Mouse (Mus musculus) ES-Bruce4 (cell line): ENCODE data around the gene Ndrg3. TPM values are rescaled to one million over a fixed set of nuclear protein-coding genes. Genes with fewer than 3 reads are reported as not detected.
"Not testable (repeated sequence)": the region's sequence is repeated elsewhere in the genome, so short reads cannot be mapped to it uniquely, and the experiment has no call there.

Source experiments
- H3K27ac ChIP-seq: 2 replicates; pipeline ENCODE4 v1.5.1; 2012; ENCODE audit warnings: low read length, inconsistent platforms; ENCODE audit not compliant: insufficient read depth
- H3K27me3 ChIP-seq: 2 replicates; pipeline ENCODE4 v1.6.1; 2012; ENCODE audit warnings: mild to moderate bottlenecking, low read length, inconsistent platforms; ENCODE audit not compliant: control insufficient read depth, poor library complexity, insufficient read depth, severe bottlenecking
- H3K36me3 ChIP-seq: 2 replicates; pipeline ENCODE4 v1.6.1; 2012; ENCODE audit warnings: inconsistent platforms, mild to moderate bottlenecking, low read length, moderate library complexity; ENCODE audit not compliant: control insufficient read depth, poor library complexity, insufficient read depth, severe bottlenecking
- H3K4me1 ChIP-seq: one replicate; pipeline ENCODE4 v1.8.1; 2011; ENCODE audit warnings: low read length; ENCODE audit not compliant: control insufficient read depth, insufficient read depth
- H3K4me3 ChIP-seq: 2 replicates; pipeline ENCODE4 v1.5.1; 2011; ENCODE audit warnings: low read depth, mild to moderate bottlenecking, low read length
- H3K9ac ChIP-seq: 2 replicates; pipeline ENCODE4 v1.6.1; 2012; ENCODE audit warnings: low read depth, mild to moderate bottlenecking, inconsistent platforms; ENCODE audit not compliant: poor library complexity, severe bottlenecking
- H3K9me3 ChIP-seq: replicated peaks from 2 replicates; pipeline ENCODE4 v1.6.1; 2012; ENCODE audit warnings: mild to moderate bottlenecking, low read length, inconsistent platforms; ENCODE audit not compliant: control insufficient read depth, poor library complexity, insufficient read depth, severe bottlenecking
- CTCF ChIP-seq: IDR thresholded peaks from one replicate; pipeline ENCODE4 v1.8.1; 2011; ENCODE audit warnings: low read depth, low read length
- EP300 ChIP-seq: IDR thresholded peaks from 2 replicates; pipeline ENCODE4 v1.6.1; 2011; ENCODE audit warnings: low read depth, low read length; ENCODE audit not compliant: insufficient read depth
- POLR2A ChIP-seq: IDR thresholded peaks from one replicate; pipeline ENCODE4 v1.8.1; 2011; ENCODE audit warnings: low read length; ENCODE audit not compliant: insufficient read depth
- polyA plus RNA-seq: library from polyadenylated mRNA; stranded (reverse); fragments of >200 nt; gene quantifications from 2 replicates; pipeline ENCODE4 v1.2.4, GENCODE M21; 2011; ENCODE audit warnings: low read depth; ENCODE audit not compliant: missing spikeins, insufficient read depth, insufficient read length

The Ndrg3 gene
- polyA plus RNA-seq, 1 experiment = 56.8 TPM

GRCm38 (mm10) chr2:156903367-156903766 is 88.5 kb downstream of the Ndrg3 start:
- Histone ChIP-seq H3K27me3 (no peaks in the 10 kb centered on the region), H3K27ac (no peak overlapping the region), H3K4me3 (no peak overlapping the region), H3K4me1 (no peaks in the 10 kb centered on the region), H3K36me3 (no peaks in the 10 kb centered on the region), H3K9ac (no peak overlapping the region), H3K9me3 (no peaks in the 10 kb centered on the region)
- TF ChIP-seq CTCF = no peak
- no peak for TF ChIP-seq EP300
- TF ChIP-seq POLR2A = no peak

GRCm38 (mm10) chr2:156902411-156902810 is 89.4 kb downstream of the Ndrg3 start:
- H3K27ac ChIP-seq, H3K4me1 ChIP-seq, H3K9me3 ChIP-seq, H3K9ac ChIP-seq, H3K27me3 ChIP-seq, H3K36me3 ChIP-seq, H3K4me3 ChIP-seq: not testable (repeated sequence)

- Histone ChIP-seq H3K4me3 (no peak overlapping the region), H3K27me3 (no peaks in the 10 kb centered on the region), H3K27ac (no peak overlapping the region), H3K9me3 (no peaks in the 10 kb centered on the region), H3K9ac (no peak overlapping the region), H3K36me3 (no peaks in the 10 kb centered on the region), H3K4me1 (no peaks in the 10 kb centered on the region)
- TF ChIP-seq CTCF (no peak), EP300 (no peak), POLR2A (no peak)
Observed at GRCm38 (mm10) chr2:156901883-156902282, 90.0 kb downstream of the Ndrg3 start.

DNA sequence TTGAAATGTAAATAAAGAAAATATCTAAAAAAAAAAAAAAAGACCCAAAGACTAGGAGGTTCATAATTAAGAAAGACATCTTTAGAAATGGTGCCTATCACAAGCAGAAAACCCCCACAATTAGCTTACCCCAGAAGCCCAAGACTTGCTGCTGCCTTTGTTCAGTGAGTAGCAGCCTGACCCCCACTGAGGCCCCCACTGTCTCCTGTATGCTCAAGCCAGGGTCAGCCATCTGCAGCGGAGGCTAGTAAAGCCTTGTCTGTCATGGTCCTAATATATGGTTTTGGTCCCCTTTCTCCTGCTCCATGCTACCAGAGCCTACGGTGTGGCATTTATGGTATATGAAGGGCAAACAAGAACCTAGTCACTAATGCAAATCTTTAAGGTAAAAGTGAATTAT is 90.5 kb downstream of the Ndrg3 start:
- Histone ChIP-seq H3K27me3 (no peaks in the 10 kb centered on the region), H3K9ac (no peak overlapping the region), H3K36me3 (no peaks in the 10 kb centered on the region), H3K27ac (no peak overlapping the region), H3K4me1 (no peaks in the 10 kb centered on the region), H3K4me3 (no peak overlapping the region), H3K9me3 (no peaks in the 10 kb centered on the region)
- TF ChIP-seq EP300 (no peak), POLR2A (no peak), CTCF (no peak)

DNA sequence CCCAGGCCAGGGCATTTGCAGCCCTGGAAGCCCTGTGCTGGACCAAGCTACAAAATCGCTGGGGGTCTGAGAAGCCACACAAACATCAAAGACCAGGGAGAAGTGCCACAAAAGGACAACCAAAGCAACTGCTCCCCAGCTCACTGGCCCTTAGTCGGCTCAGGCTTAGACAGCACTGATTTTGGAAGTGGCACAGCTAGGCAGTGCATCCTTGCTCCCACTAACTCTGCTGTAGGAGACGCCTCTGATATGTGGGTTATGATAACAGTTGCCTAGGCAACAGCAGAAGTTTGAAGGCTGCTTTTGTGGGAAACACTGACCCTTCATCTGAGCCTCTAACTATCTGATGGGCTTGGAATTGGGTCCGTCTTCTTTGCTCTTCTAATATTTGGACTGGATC is 92.7 kb downstream of the Ndrg3 start:
- H3K9me3 ChIP-seq = no peaks in the 10 kb centered on the region
- H3K36me3 ChIP-seq = no peaks in the 10 kb centered on the region
- TF ChIP-seq CTCF = no peak
- TF ChIP-seq POLR2A = no peak
- no peak for TF ChIP-seq EP300
- no peak overlapping the region for H3K4me3 ChIP-seq
- no peak overlapping the region for H3K27ac ChIP-seq
- H3K4me1 ChIP-seq = no peaks in the 10 kb centered on the region
- no peaks in the 10 kb centered on the region for H3K27me3 ChIP-seq
- no peak overlapping the region for H3K9ac ChIP-seq

DNA sequence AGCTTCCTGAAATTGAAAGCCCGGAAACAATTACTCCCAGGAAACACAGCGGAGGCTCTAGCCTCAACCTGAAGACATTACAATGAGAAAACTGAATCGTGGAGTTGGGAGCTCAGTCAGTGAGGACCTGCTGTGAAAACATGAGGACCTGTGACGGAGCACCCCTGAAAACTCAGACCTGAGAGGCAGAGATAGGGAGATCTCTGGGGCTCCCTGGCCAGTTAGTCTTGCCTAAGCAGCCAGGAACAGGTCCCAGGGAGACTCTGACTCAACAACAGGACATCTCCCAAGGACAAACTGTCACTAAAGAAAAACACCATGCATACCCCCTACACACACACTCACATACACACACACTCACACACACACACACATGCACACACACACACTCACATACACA is 93.5 kb downstream of the Ndrg3 start:
- Histone ChIP-seq H3K4me1 (no peaks in the 10 kb centered on the region), H3K27me3 (no peaks in the 10 kb centered on the region), H3K9ac (no peak overlapping the region), H3K27ac (no peak overlapping the region), H3K36me3 (no peaks in the 10 kb centered on the region), H3K4me3 (no peak overlapping the region), H3K9me3 (no peaks in the 10 kb centered on the region)
- TF ChIP-seq CTCF (no peak), EP300 (no peak)

GRCm38 (mm10) chr2:156897034-156897433 is 94.8 kb downstream of the Ndrg3 start:
- no peak overlapping the region for H3K4me3 ChIP-seq
- no peaks in the 10 kb centered on the region for H3K27me3 ChIP-seq
- no peaks in the 10 kb centered on the region for H3K9me3 ChIP-seq
- H3K27ac ChIP-seq = no peak overlapping the region
- H3K4me1 ChIP-seq = no peaks in the 10 kb centered on the region
- TF ChIP-seq CTCF (no peak), POLR2A (no peak), EP300 (no peak)
- H3K36me3 ChIP-seq = no peaks in the 10 kb centered on the region
- no peak overlapping the region for H3K9ac ChIP-seq
